Mouse (Mus musculus) midbrain, embryonic 12.5 days (tissue): ENCODE data around the gene Synj1. TPM values are rescaled to one million over a fixed set of nuclear protein-coding genes. Genes with fewer than 3 reads are reported as not detected.

Source experiments
- ATAC-seq: fragments of 200-750 bp; cut with Nextera tagmentation; 2 replicates; pipeline ENCODE4 v1.8.0; 2017; ENCODE audit warnings: low read depth, moderate TSS enrichment, moderate library complexity; ENCODE audit not compliant: low FRiP score
- H3K27ac ChIP-seq: fragments of 300-500 bp; sonication (generic); replicated peaks from 2 replicates; pipeline ENCODE4 v1.5.1; 2016; ENCODE audit warnings: mild to moderate bottlenecking
- H3K27me3 ChIP-seq: fragments of 300-500 bp; sonication (generic); 2 replicates; pipeline ENCODE4 v1.6.1; 2016; ENCODE audit warnings: mild to moderate bottlenecking
- H3K36me3 ChIP-seq: fragments of 300-500 bp; sonication (generic); 2 replicates; pipeline ENCODE4 v1.6.1; 2016
- H3K4me1 ChIP-seq: fragments of 300-500 bp; sonication (generic); 2 replicates; pipeline ENCODE4 v1.6.1; 2016
- H3K4me2 ChIP-seq: fragments of 300-500 bp; sonication (generic); replicated peaks from 2 replicates; pipeline ENCODE4 v1.6.1; 2016; ENCODE audit warnings: mild to moderate bottlenecking, moderate library complexity
- H3K4me3 ChIP-seq: fragments of 300-500 bp; sonication (generic); 2 replicates; pipeline ENCODE4 v1.5.1; 2016; ENCODE audit warnings: mild to moderate bottlenecking
- H3K9ac ChIP-seq: fragments of 300-500 bp; sonication (generic); replicated peaks from 2 replicates; pipeline ENCODE4 v1.6.1; 2016; ENCODE audit warnings: mild to moderate bottlenecking, moderate library complexity
- H3K9me3 ChIP-seq: fragments of 300-500 bp; sonication (generic); 2 replicates; pipeline ENCODE4 v1.6.1; 2016; ENCODE audit warnings: mild to moderate bottlenecking
- WGBS: fragments of 180-500 bp; shearing (Covaris S2); methylation state at CpG from one replicate; pipeline ENCODE4 v1.1.7; 2016; 5-methylcytosine and 5-hydroxymethylcytosine counted together
- polyA plus RNA-seq: library from polyadenylated mRNA; unstranded; fragments of >200 nt; fragmentation: Nextera tagmentation; extraction: Ambion mirVana; gene quantifications from 2 replicates; pipeline ENCODE4 v1.2.1, GENCODE M21; 2016

Gene Synj1
- polyA plus RNA-seq, 1 experiment from 2014 or later, result 30.4 TPM

DNA sequence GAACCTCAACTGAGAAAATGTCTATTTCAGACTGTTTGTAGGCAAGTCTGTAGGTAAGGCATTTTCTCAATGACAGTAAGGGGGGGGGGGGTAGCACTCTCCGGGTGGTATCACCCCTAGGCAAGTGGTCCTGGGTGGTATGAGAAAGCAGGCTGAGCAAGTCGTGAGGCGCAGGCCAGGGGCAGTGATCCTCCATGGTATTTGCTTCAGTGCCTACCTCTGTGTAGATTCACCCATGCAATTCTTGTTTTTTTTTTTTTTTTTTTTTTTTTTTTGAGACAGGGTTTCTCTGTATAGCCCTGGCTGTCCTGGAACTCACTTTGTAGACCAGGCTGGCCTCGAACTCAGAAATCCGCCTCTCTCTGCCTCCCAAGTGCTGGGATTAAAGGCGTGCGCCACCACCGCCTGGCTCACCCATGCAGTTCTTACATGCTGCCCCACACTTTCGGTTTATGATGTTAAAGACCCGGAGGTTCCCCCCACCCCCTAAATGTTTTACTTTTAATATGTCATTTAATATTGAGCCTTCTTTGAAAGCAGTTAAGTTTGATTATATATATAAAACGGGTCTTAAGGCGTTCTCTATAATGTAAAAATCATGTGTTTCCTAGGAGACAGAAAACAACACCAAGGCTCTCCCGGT, 77.5 kb downstream of the Synj1 start:
- Histone ChIP-seq H3K4me1 (peaks cover 10% of the 10 kb centered on the region), H3K4me3 (peak overlapping the region; percentile 71), H3K9me3 (no peaks in the 10 kb centered on the region), H3K36me3 (peaks cover 8% of the 10 kb centered on the region), H3K27ac (0 out of 2 replicates have a peak overlapping the region, but pooled peaks have one; percentile 84), H3K9ac (peak overlapping the region; percentile 70), H3K27me3 (no peaks in the 10 kb centered on the region), H3K4me2 (peak overlapping the region; percentile 87)
- WGBS, result 33% methylated on average over 12 of the region's 13 CpGs
- no peak for ATAC-seq

DNA sequence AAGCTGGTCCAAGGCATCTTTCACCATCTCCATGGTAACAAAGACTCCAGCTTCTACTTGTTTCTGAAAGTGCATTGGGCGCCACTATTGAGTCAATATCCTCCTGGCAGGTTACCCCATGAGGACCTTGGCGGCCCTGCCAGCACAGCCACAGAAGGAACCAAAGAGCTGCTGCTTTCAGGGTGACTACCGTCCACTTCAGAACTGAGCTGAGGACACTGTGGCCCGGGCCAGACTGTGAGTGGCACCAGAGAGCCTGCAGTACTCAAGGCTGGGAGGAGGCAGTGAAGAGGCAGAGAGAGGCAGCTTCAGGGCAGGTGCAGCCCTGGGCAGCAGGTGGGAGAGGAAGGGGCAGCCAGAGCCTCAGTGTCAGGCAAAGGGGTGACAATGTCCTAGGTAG, 83.7 kb downstream of the Synj1 start:
- no peak overlapping the region for H3K9ac ChIP-seq
- no peaks in the 10 kb centered on the region for H3K27me3 ChIP-seq
- no peak overlapping the region for H3K4me3 ChIP-seq
- WGBS, result 92% methylated on average over 4 of the region's 4 CpGs
- peaks cover 23% of the 10 kb centered on the region for H3K36me3 ChIP-seq
- H3K27ac ChIP-seq, result no peak overlapping the region
- H3K4me1 ChIP-seq, result no peaks in the 10 kb centered on the region
- no peak for ATAC-seq
- no peak overlapping the region for H3K4me2 ChIP-seq
- no peaks in the 10 kb centered on the region for H3K9me3 ChIP-seq

DNA sequence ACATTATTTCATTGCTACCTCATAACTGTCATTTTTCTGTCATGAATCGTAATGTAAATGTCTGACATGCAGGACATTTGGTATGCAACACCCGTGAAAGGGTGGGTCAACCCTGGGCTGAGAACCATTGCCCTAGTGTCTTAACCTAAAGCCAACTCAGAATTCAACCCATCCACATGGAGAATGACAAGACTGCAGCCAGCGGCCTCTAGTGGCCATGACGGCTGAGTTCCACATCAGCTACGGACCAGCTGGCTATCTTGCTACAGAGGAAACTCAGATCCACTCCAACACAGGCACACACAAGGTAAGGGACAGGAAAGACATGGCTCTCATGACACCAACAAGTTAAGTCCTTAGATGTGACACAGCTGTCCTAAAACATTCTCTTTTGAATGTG, 85.6 kb downstream of the Synj1 start:
- no peak overlapping the region for H3K4me2 ChIP-seq
- H3K4me3 ChIP-seq, result no peak overlapping the region
- H3K27ac ChIP-seq, result no peak overlapping the region
- H3K9ac ChIP-seq, result no peak overlapping the region
- peak; percentile 35; the same call in 1 of the 2 replicates for ATAC-seq
- H3K27me3 ChIP-seq, result no peaks in the 10 kb centered on the region
- peaks cover 23% of the 10 kb centered on the region for H3K36me3 ChIP-seq
- H3K9me3 ChIP-seq, result no peaks in the 10 kb centered on the region
- 30% methylated on average over 5 of the region's 5 CpGs for WGBS
- peaks cover 6% of the 10 kb centered on the region; the same call in 1 of the 2 replicates for H3K4me1 ChIP-seq

DNA sequence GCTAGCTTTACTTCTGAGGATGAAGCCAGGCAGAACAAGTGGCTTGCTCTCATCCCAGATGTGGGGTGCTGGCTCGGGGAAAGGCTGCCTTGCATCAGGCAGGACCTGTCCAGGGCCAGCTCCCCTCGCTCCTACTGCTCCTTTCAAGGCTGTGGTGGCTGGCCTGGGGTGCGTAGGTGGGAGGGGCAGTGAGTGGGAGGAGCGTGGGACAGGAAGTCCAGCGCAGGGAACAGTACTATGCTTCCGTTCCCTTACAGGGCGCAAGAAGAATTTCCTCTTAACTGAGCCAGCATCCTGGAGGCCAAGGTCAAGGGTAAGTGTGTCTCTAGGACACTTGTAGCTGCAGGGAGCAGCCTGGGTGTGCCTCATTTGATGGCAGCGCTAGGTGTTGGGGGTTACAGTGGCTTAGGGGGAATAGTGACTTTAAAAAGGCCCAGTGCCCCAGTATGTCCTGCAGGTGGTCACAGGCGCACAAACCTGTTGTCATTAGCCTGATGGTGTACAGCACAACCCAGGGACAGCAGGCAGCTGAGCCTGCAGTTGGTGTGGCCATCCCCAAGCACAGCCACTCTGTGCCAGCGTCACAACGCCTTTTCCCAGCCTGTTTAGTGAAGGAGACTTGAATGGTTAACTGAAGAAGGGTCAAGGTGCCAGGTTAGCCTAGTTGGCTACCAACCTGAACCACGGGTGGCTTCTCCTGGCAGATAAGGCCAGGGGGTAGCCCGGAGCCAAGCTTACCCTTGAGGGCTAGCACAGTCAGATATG, 86.3 kb downstream of the Synj1 start:
- Histone ChIP-seq H3K9ac (no peak overlapping the region), H3K27ac (no peak overlapping the region), H3K4me1 (peaks cover 6% of the 10 kb centered on the region; the same call in 1 of the 2 replicates), H3K4me2 (no peak overlapping the region), H3K36me3 (peaks cover 23% of the 10 kb centered on the region), H3K4me3 (no peak overlapping the region), H3K27me3 (no peaks in the 10 kb centered on the region), H3K9me3 (no peaks in the 10 kb centered on the region)
- 0 out of 2 replicates have a peak, but pooled peaks have one; percentile 13 for ATAC-seq
- 92% methylated on average over 13 of the region's 13 CpGs for WGBS

DNA sequence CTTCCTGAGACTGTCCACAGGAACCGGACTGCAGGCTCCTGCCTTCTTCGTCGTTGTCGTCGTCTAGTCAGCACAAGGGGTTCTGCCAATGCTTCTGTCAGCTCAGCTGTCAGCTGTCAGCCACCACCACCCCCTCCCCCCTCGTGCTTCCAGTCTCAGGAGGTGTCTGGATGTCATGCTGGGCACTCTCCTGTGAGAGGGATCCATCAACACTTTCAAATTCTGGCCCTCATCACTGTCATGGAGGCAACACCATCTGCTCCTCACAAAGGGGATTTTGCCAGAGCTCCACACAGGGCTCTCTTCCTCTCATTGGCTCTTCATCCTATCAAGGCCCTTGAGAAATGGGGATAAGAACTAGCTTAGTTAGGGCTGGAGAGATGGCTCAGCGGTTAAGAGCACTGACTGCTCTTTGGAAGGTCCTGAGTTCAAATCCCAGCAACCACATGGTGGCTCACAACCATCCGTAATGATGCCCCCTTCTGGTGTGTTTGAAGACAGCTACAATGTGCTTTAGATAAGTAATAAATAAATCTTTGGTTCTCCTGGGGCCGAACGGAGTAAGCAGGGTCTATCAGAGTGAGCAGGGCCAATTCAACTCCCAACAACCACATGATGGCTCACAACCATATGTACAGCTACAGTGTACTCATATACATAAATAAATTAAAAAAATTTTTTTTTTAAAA, 89.5 kb downstream of the Synj1 start:
- Histone ChIP-seq H3K36me3 (peaks cover 13% of the 10 kb centered on the region), H3K4me3 (no peak overlapping the region), H3K27ac (no peak overlapping the region), H3K9me3 (no peaks in the 10 kb centered on the region), H3K4me1 (peaks cover 6% of the 10 kb centered on the region; the same call in 1 of the 2 replicates), H3K4me2 (no peak overlapping the region), H3K9ac (no peak overlapping the region), H3K27me3 (no peaks in the 10 kb centered on the region)
- ATAC-seq, result 0 out of 2 replicates have a peak, but pooled peaks have one; percentile 41
- WGBS, result 55% methylated on average over 10 of the region's 10 CpGs

DNA sequence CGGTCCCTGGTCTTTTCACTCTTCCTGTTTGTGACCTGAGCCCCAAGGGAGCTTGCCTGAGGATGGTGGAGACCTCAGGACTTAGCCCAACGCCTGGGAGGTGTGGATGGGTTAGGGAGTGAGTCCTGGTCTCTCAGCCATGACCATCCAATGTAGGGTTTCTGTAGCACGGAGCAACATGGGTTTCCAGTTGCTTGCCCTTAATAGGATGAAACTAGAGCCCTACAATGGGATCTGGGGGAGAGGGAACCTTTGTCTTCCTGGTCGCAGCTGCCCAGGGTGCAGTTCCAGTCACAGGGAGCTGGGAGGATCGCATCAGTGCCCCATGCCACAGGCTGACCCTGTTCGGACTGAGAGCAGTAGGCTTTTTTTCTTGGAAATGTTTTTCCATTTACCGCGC, 94.0 kb downstream of the Synj1 start:
- Histone ChIP-seq H3K9me3 (no peaks in the 10 kb centered on the region), H3K4me3 (no peak overlapping the region), H3K4me2 (no peak overlapping the region), H3K4me1 (peaks cover 6% of the 10 kb centered on the region; the same call in 1 of the 2 replicates), H3K36me3 (no peaks in the 10 kb centered on the region), H3K27ac (no peak overlapping the region), H3K9ac (no peak overlapping the region), H3K27me3 (no peaks in the 10 kb centered on the region; the same call in 1 of the 2 replicates)
- 71% methylated on average over 8 of the region's 8 CpGs for WGBS
- no peak for ATAC-seq

DNA sequence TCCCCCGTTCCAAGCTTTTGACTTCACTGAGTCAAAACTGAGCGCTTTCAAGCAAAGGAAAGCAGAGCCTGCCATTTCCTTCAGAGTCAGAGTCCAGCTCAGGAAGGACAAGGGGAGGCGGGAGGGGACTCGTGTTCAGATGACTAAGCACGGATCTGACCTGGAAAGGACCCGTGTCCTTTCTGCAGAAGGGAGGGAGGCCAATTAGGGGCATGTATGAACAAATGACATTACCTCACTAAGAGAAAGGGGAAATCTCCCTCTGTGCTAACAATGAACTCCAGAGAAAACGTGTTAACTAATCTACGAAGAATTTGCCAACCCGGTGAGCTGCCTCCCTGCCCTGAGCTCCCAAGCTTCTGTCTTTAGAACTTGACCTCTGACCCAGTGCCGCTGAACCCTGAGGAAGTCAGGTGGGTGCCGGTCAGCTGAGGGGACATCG, 95.0 kb downstream of the Synj1 start:
- Histone ChIP-seq H3K36me3 (no peaks in the 10 kb centered on the region), H3K27me3 (no peaks in the 10 kb centered on the region; the same call in 1 of the 2 replicates), H3K9me3 (no peaks in the 10 kb centered on the region), H3K4me2 (no peak overlapping the region), H3K27ac (no peak overlapping the region), H3K4me1 (peaks cover under 1% of the 10 kb centered on the region; the same call in 1 of the 2 replicates), H3K4me3 (no peak overlapping the region), H3K9ac (no peak overlapping the region)
- ATAC-seq, result no peak
- WGBS, result 34% methylated on average over 12 of the region's 12 CpGs

DNA sequence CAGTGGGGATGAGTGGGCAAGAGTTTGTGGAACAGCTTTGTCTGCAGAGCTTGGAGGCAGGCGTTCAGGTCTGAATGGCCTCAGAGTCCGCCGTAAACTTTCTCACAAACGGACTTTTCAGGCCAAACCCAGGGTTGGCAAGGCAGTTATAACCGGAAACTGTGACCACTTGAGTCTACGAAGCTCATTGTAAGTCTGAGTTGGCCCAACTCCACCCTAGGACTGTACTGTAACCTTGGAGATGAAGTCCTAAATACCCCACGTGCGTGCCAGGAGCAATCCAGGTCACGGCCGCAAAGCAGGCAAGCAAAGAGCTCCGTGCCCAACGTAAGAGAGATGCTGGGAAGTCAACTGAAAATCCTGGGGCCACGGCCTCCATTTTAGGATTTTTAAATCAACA, 99.3 kb downstream of the Synj1 start:
- H3K4me1 ChIP-seq, result no peaks in the 10 kb centered on the region; the same call in 1 of the 2 replicates
- no peak overlapping the region for H3K9ac ChIP-seq
- WGBS, result 95% methylated on average over 13 of the region's 13 CpGs
- ATAC-seq, result no peak
- H3K4me2 ChIP-seq, result no peak overlapping the region
- H3K36me3 ChIP-seq, result no peaks in the 10 kb centered on the region
- H3K27ac ChIP-seq, result no peak overlapping the region
- no peaks in the 10 kb centered on the region; the same call in 1 of the 2 replicates for H3K27me3 ChIP-seq
- H3K4me3 ChIP-seq, result no peak overlapping the region
- H3K9me3 ChIP-seq, result no peaks in the 10 kb centered on the region

DNA sequence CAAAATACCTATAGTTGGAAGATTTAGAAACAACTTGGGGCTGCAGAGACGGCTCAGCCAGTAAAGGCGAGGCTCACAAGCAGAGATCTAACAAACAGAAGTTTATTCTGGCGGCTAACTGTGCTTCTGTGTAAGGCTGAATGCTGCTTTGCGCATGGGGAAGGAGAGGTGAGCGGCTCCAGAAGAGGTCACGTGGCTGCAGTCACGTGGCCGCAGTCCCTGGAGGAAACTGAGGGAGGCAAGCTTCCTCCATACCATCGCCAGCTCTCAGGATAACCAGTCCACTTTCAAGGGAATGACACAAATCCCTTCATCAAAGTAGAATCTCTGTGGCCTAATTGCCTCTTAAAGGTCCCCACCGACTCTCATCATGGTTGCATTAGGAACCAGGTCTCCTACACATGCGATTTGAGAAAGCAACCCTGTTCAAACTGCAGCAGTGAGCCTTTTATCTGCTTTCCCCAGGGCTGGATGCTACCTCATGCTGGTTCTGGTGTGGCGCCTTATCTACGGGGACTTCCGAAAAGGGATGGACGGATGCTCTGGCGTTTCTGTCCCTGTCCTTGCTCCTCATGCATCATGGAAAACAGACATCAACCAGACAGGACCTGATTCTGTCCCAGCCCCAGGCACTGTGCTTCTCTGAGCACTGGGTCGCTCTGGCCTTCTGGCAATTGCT, 100.1 kb downstream of the Synj1 start:
- 82% methylated on average over 17 of the region's 17 CpGs for WGBS
- Histone ChIP-seq H3K27ac (no peak overlapping the region), H3K36me3 (no peaks in the 10 kb centered on the region), H3K4me1 (no peaks in the 10 kb centered on the region; the same call in 1 of the 2 replicates), H3K9me3 (no peaks in the 10 kb centered on the region), H3K9ac (no peak overlapping the region), H3K4me2 (no peak overlapping the region), H3K4me3 (no peak overlapping the region), H3K27me3 (no peaks in the 10 kb centered on the region; the same call in 1 of the 2 replicates)
- ATAC-seq, result no peak

DNA sequence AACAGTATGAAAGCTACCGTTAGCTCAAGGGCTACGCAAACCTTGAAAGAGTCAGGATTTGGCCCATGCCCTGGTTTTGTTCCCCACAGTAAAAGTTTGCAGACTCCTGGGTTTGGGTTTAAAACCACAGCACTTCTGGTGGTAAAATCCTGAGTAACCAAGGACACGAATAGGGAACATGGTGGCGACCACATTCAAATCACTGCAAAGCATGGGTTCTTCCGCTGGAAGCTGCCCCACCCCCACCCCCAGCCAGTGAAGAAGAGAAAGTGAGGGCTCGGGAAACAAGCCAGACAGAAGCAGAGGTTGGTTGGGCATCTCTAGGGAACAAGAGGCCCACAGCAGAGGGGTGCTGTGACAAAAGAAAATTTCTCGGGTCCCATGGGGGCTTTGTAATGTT, 103.9 kb downstream of the Synj1 start:
- no peak for ATAC-seq
- Histone ChIP-seq H3K4me3 (no peak overlapping the region), H3K27ac (no peak overlapping the region), H3K4me1 (no peaks in the 10 kb centered on the region), H3K36me3 (no peaks in the 10 kb centered on the region), H3K27me3 (no peaks in the 10 kb centered on the region), H3K9me3 (no peaks in the 10 kb centered on the region), H3K9ac (no peak overlapping the region), H3K4me2 (no peak overlapping the region)
- 76% methylated on average over 7 of the region's 7 CpGs for WGBS

DNA sequence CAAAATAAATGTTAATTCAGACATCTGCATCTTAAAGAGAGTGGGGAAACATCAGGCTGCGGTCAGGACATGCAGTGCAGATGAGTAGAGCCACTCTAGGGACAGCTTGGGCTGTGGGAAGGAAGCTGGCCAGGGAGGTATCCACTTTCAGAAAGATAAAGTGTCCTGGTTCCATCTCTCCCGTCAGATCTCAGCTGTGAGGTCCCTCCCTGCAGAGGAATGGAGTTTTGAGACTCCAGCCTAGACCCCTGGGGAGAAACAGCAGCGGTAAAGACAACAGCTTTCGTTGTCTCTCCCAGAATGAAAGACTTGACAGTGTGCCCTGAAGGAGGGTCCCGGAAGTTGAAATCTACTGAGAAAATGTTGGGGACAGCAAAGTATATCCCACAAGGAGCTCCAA, 107.8 kb downstream of the Synj1 start:
- Histone ChIP-seq H3K27ac (no peak overlapping the region), H3K9ac (no peak overlapping the region), H3K4me1 (no peaks in the 10 kb centered on the region), H3K4me3 (no peak overlapping the region), H3K4me2 (no peak overlapping the region), H3K27me3 (no peaks in the 10 kb centered on the region), H3K36me3 (no peaks in the 10 kb centered on the region), H3K9me3 (no peaks in the 10 kb centered on the region)
- no peak for ATAC-seq
- WGBS, result 37% methylated on average over 5 of the region's 5 CpGs
